Mouse (Mus musculus) heart, adult 2 months (tissue): ENCODE measurements around the gene Chd3.
A peak's percentile ranks its signal among the peaks of the same experiment; 100 is the strongest.

Experiments
- CTCF ChIP-seq: fragments of 200-600 bp; IDR thresholded peaks from 2 replicates; pipeline ENCODE4 v1.8.1; 2022; ENCODE audit warnings: antibody characterized with exemption, mild to moderate bottlenecking, moderate library complexity
- EP300 ChIP-seq: fragments of 200-500 bp; IDR thresholded peaks from 2 replicates; pipeline ENCODE4 v1.6.1; 2011; ENCODE audit warnings: low read depth, low read length, control low read depth; ENCODE audit not compliant: insufficient read depth
- POLR2A ChIP-seq: fragments of 200-500 bp; IDR thresholded peaks from 2 replicates; pipeline ENCODE4 v1.6.1; 2011; ENCODE audit warnings: mild to moderate bottlenecking, low read depth, low read length, control low read depth; ENCODE audit not compliant: insufficient read depth

GRCm38 (mm10) chr11:69409378-69410044, 40.3 kb upstream of the Chd3 start:
- TF ChIP-seq CTCF (no peak), POLR2A (peak; percentile 51; the same call in 1 of the 2 replicates), EP300 (peak; percentile 73; the same call in 1 of the 2 replicates)
